Mouse (Mus musculus) stomach, postnatal 0 days (tissue): ENCODE measurements around the gene Zfp334. TPM values are rescaled to one million over a fixed set of nuclear protein-coding genes. Genes with fewer than 3 reads are reported as not detected.

Experiments used
- ATAC-seq: fragments of 200-750 bp; cut with Nextera tagmentation; 2 replicates; pipeline ENCODE4 v1.8.0; 2017; ENCODE audit not compliant: low FRiP score, low TSS enrichment
- DNase-seq: peaks from one replicate; pipeline ENCODE4 v3.0.0-alpha.2; 2016; ENCODE audit warnings: low spot score
- H3K27ac ChIP-seq: fragments of 300-500 bp; sonication (generic); replicated peaks from 2 replicates; pipeline ENCODE4 v1.5.1; 2014; ENCODE audit warnings: mild to moderate bottlenecking, control low read depth
- H3K27me3 ChIP-seq: fragments of 300-500 bp; sonication (generic); 2 replicates; pipeline ENCODE4 v1.6.1; 2014; ENCODE audit warnings: low read length; ENCODE audit not compliant: control insufficient read depth, insufficient read depth
- H3K36me3 ChIP-seq: fragments of 300-500 bp; sonication (generic); 2 replicates; pipeline ENCODE4 v1.6.1; 2014; ENCODE audit warnings: low read length, mixed read lengths; ENCODE audit not compliant: control insufficient read depth, insufficient read depth
- H3K4me1 ChIP-seq: fragments of 300-500 bp; sonication (generic); replicated peaks from 2 replicates; pipeline ENCODE4 v1.6.1; 2014; ENCODE audit warnings: antibody characterized with exemption; ENCODE audit not compliant: control insufficient read depth, insufficient read depth
- H3K4me2 ChIP-seq: fragments of 300-500 bp; sonication (generic); replicated peaks from 2 replicates; pipeline ENCODE4 v1.6.1; 2014; ENCODE audit warnings: low read depth, mild to moderate bottlenecking, control low read depth, moderate library complexity
- H3K4me3 ChIP-seq: fragments of 300-500 bp; sonication (generic); 2 replicates; pipeline ENCODE4 v1.5.1; 2014; ENCODE audit warnings: low read depth, low read length, control low read depth
- H3K9ac ChIP-seq: fragments of 300-500 bp; sonication (generic); 2 replicates; pipeline ENCODE4 v1.6.1; 2014; ENCODE audit warnings: mild to moderate bottlenecking, low read length, control low read depth, mixed read lengths
- H3K9me3 ChIP-seq: fragments of 300-500 bp; sonication (generic); 2 replicates; pipeline ENCODE4 v1.6.1; 2016; ENCODE audit warnings: low read length; ENCODE audit not compliant: control insufficient read depth
- CTCF ChIP-seq: IDR thresholded peaks from 2 replicates; pipeline ENCODE4 v1.5.1; 2016; ENCODE audit warnings: antibody characterized with exemption, low read depth, mild to moderate bottlenecking, moderate library complexity
- EP300 ChIP-seq: optimal IDR thresholded peaks from 2 replicates; pipeline ENCODE3; 2016; ENCODE audit warnings: antibody characterized with exemption
- WGBS: fragments of 180-500 bp; shearing (Covaris S2); extraction: QIAGEN DNeasy Blood & Tissue Kit; methylation state at CpG from one replicate; pipeline ENCODE4 v1.1.7; 2014; 5-methylcytosine and 5-hydroxymethylcytosine counted together
- polyA plus RNA-seq: library from polyadenylated mRNA; unstranded; fragments of >200 nt; fragmentation: Nextera tagmentation; extraction: Ambion mirVana; gene quantifications from 2 replicates; pipeline ENCODE4 v1.2.1, GENCODE M21; 2015

Gene Zfp334
- polyA plus RNA-seq, 1 experiment from 2014 or later: 1.2 TPM

GRCm38 (mm10) chr2:165370348-165370747 lies 17.7 kb downstream of the Zfp334 start:
- Histone ChIP-seq H3K36me3 (no peaks in the 10 kb centered on the region), H3K4me3 (no peak overlapping the region), H3K4me2 (no peak overlapping the region), H3K4me1 (no peaks in the 10 kb centered on the region), H3K9ac (no peak overlapping the region), H3K9me3 (no peaks in the 10 kb centered on the region), H3K27ac (no peak overlapping the region), H3K27me3 (no peaks in the 10 kb centered on the region)
- no peak for TF ChIP-seq CTCF
- TF ChIP-seq EP300: no peak
- no peak for DNase-seq
- ATAC-seq: no peak
- WGBS: 75% methylated on average over 3 of the region's 3 CpGs

- H3K4me3 ChIP-seq: peak within 1 kb of the TSS; percentile 12
- no peaks in the 10 kb centered on the region for H3K27me3 ChIP-seq
- TF ChIP-seq CTCF (no peak), EP300 (no peak)
- no peaks in the 10 kb centered on the region for H3K36me3 ChIP-seq
- H3K4me2 ChIP-seq: peak within 1 kb of the TSS; percentile 25; the same call in 1 of the 2 replicates
- DNase-seq: no peak
- H3K4me1 ChIP-seq: no peaks in the 10 kb centered on the region
- WGBS: 2% methylated on average over 27 of the region's 27 CpGs
- no peak within 1 kb of the TSS for H3K9ac ChIP-seq
- no peak within 1 kb of the TSS for H3K27ac ChIP-seq
- H3K9me3 ChIP-seq: no peaks in the 10 kb centered on the region
- ATAC-seq: no peak
Measured at GRCm38 (mm10) chr2:165368496-165368895, 19.6 kb downstream of the Zfp334 start, which contains the start of gene Zfp663. Gene Zfp663 (minus strand): TSS chr2:165368729.

GRCm38 (mm10) chr2:165367868-165368439 lies 20.1 kb downstream of the Zfp334 start:
- H3K4me3 ChIP-seq: peak overlapping the region; percentile 12
- H3K27ac ChIP-seq: no peak overlapping the region
- no peak for TF ChIP-seq CTCF
- TF ChIP-seq EP300: no peak
- peak; percentile 22 for DNase-seq
- ATAC-seq: no peak
- 2% methylated on average over 13 of the region's 13 CpGs for WGBS
- H3K36me3 ChIP-seq: no peaks in the 10 kb centered on the region
- H3K9me3 ChIP-seq: no peaks in the 10 kb centered on the region
- no peaks in the 10 kb centered on the region for H3K4me1 ChIP-seq
- peak overlapping the region; percentile 20; the same call in 1 of the 2 replicates for H3K4me2 ChIP-seq
- no peak overlapping the region for H3K9ac ChIP-seq
- H3K27me3 ChIP-seq: no peaks in the 10 kb centered on the region

GRCm38 (mm10) chr2:165367047-165367520 lies 21.0 kb downstream of the Zfp334 start:
- ATAC-seq: peak; percentile 84

GRCm38 (mm10) chr2:165364334-165365091 lies 23.5 kb downstream of the Zfp334 start:
- ATAC-seq: peak; percentile 49; the same call in 1 of the 2 replicates
- Histone ChIP-seq H3K4me1 (no peaks in the 10 kb centered on the region), H3K36me3 (no peaks in the 10 kb centered on the region), H3K27me3 (no peaks in the 10 kb centered on the region), H3K9me3 (no peaks in the 10 kb centered on the region), H3K4me3 (no peak overlapping the region), H3K9ac (no peak overlapping the region), H3K4me2 (no peak overlapping the region), H3K27ac (no peak overlapping the region)
- 12% methylated on average over 21 of the region's 21 CpGs for WGBS
- no peak for TF ChIP-seq EP300
- peak; percentile 87 for TF ChIP-seq CTCF
- peak; percentile 55 for DNase-seq

More at GRCm38 (mm10) chr2:165367047-165367520, 21.0 kb downstream of the Zfp334 start:
- Histone ChIP-seq H3K9me3 (no peaks in the 10 kb centered on the region), H3K36me3 (no peaks in the 10 kb centered on the region), H3K27ac (no peak overlapping the region), H3K4me3 (no peak overlapping the region), H3K4me1 (no peaks in the 10 kb centered on the region), H3K9ac (no peak overlapping the region), H3K27me3 (no peaks in the 10 kb centered on the region), H3K4me2 (0 out of 2 replicates have a peak overlapping the region, but pooled peaks have one; percentile 19)
- peak; percentile 87 for DNase-seq
- TF ChIP-seq EP300 (no peak), CTCF (no peak)
- WGBS: 0% methylated on average over 3 of the region's 8 CpGs

- Histone ChIP-seq H3K36me3 (no peaks in the 10 kb centered on the region), H3K9me3 (no peaks in the 10 kb centered on the region), H3K4me2 (no peak overlapping the region), H3K27me3 (no peaks in the 10 kb centered on the region), H3K4me3 (no peak overlapping the region), H3K9ac (no peak overlapping the region), H3K27ac (no peak overlapping the region), H3K4me1 (no peaks in the 10 kb centered on the region)
- 83% methylated on average over 6 of the region's 6 CpGs for WGBS
- ATAC-seq (no peak), DNase-seq (no peak)
- TF ChIP-seq EP300 (no peak), CTCF (no peak; the same call in 1 of the 2 replicates)
Measured at GRCm38 (mm10) chr2:165363282-165363681, 24.8 kb downstream of the Zfp334 start.
